Mouse (Mus musculus): ENCODE measurements around the gene 4930447C04Rik. TPM values are rescaled to one million over a fixed set of nuclear protein-coding genes. Genes with fewer than 3 reads are reported as not detected.

The 4930447C04Rik gene
- polyA plus RNA-seq, 1 experiment from 2014 or later = 1.3 TPM

DNA sequence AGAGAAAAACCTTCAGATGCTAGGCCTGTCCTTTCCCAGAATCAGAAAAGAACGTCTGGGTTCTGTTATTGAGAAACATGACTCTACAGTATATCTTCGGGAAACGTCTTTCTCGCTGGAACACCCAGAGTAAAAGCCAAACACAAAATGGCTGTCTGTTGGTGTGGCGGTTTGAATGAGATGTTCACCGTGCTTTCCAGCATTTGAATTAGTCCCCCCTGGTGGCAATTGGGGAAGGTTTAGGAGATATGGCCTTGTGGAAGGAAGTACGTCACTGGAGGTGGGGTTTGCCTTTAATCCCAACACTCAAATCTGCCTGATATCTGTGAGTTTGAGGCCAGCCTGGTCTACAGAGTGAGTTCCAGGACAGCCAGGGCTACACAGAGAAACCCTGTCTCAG lies 27.0 kb upstream of the 4930447C04Rik start:
- ATAC-seq (ENCODE audit: low FRiP score) (no peak), DNase-seq (ENCODE audit: low spot score, missing footprints) (no peak)
- whole genome bisulfite sequencing = 82% methylated on average over 7 of the region's 7 CpGs
- Histone ChIP-seq H3K9ac (ENCODE audit: low read length) (no peak overlapping the region), H3K4me2 (no peak overlapping the region), H3K27me3 (ENCODE audit: control insufficient read depth, insufficient read depth, low read length) (peaks cover 22% of the 10 kb centered on the region), H3K9me3 (ENCODE audit: control insufficient read depth, low read length) (no peaks in the 10 kb centered on the region), H3K36me3 (ENCODE audit: control insufficient read depth, insufficient read depth, low read length) (no peaks in the 10 kb centered on the region), H3K4me1 (ENCODE audit: control insufficient read depth, insufficient read depth, low read length) (no peaks in the 10 kb centered on the region), H3K4me3 (ENCODE audit: low read depth, low read length) (no peak overlapping the region), H3K27ac (ENCODE audit: low read depth, low read length) (no peak overlapping the region)

DNA sequence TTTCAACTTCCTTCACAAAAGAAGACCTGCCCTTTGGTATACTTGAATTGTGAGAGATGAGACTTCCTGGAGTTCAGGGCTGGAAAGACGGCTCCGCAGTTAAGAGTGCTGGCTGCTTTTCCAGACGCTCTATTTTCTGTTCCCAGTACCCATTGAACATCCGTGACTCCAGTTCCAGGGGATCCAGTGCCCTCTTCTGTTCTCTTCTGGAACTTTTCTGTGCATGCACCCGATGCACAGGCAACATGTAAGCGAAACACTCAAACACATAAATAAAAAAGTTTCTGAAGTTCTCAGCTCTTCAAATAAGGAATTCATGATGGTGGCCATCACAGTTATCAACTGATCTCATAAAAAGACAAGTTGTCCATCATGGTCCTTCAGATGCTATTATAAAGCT lies 22.2 kb upstream of the 4930447C04Rik start:
- Histone ChIP-seq H3K27me3 (ENCODE audit: control insufficient read depth, insufficient read depth, low read length) (peaks cover 5% of the 10 kb centered on the region), H3K4me2 (no peak overlapping the region), H3K36me3 (ENCODE audit: control insufficient read depth, insufficient read depth, low read length) (no peaks in the 10 kb centered on the region), H3K9me3 (ENCODE audit: control insufficient read depth, low read length) (no peaks in the 10 kb centered on the region), H3K27ac (ENCODE audit: low read depth, low read length) (no peak overlapping the region), H3K9ac (ENCODE audit: low read length) (no peak overlapping the region), H3K4me3 (ENCODE audit: low read depth, low read length) (no peak overlapping the region), H3K4me1 (ENCODE audit: control insufficient read depth, insufficient read depth, low read length) (no peaks in the 10 kb centered on the region)
- WGBS = 49% methylated on average over 6 of the region's 6 CpGs
- no peak for DNase-seq (ENCODE audit: low spot score, missing footprints)
- no peak for ATAC-seq (ENCODE audit: low FRiP score)

DNA sequence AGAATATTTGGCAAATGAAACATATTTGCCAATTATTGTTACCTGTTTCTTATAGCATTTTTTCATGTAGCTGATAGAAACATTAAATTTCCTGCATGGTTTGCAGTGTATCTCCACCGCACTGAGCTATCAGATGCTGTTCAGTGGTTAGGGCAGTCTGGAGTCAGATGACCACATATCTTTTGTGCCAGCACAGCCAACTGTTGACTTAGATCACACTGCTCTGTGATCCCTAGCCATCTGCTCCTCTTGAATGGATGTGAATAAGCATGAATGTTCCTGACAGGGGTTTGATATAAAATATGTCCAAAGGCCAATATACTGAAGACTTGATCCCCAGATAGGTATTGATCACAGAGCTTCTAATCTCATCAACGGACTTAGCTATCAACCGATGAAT lies 17.9 kb upstream of the 4930447C04Rik start:
- H3K36me3 ChIP-seq (ENCODE audit: control insufficient read depth, insufficient read depth, low read length) = no peaks in the 10 kb centered on the region
- H3K4me1 ChIP-seq (ENCODE audit: control insufficient read depth, insufficient read depth, low read length) = no peaks in the 10 kb centered on the region
- DNase-seq (ENCODE audit: low spot score, missing footprints) (no peak), ATAC-seq (ENCODE audit: low FRiP score) (no peak)
- H3K4me2 ChIP-seq = no peak overlapping the region
- H3K9me3 ChIP-seq (ENCODE audit: control insufficient read depth, low read length) = no peaks in the 10 kb centered on the region
- WGBS = 89% methylated on average over 3 of the region's 3 CpGs
- H3K9ac ChIP-seq (ENCODE audit: low read length) = no peak overlapping the region
- H3K27ac ChIP-seq (ENCODE audit: low read depth, low read length) = no peak overlapping the region
- no peak overlapping the region for H3K4me3 ChIP-seq (ENCODE audit: low read depth, low read length)
- peaks cover 22% of the 10 kb centered on the region; the same call in 1 of the 2 replicates for H3K27me3 ChIP-seq (ENCODE audit: control insufficient read depth, insufficient read depth, low read length)

DNA sequence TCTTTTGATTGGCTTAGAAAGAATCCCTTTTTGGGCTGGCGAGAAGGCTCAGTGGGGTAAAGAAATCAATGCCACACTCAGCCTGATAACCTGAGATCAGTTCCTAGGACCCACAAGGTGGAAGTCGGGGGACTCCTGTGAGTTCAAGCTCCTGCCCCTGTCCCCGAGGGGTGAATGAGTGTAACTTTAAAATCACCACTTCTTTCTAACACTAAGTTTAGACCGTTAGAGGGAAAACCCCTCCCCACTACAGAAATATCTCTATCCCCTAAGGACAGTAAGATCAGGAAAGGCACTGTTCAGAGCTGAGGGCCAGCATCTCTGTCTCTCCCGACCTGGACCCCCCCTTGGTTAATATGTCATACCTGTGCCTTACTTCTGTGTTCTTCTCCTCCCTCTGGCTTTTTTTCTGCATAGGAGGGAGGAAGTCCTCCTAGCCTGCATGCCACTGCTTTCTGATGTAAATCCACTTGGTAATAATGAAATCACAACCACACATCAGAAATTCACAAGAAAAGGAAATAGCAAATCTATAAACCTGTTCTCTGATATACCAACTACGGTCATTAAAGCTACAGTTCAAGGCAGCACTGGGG lies 17.4 kb upstream of the 4930447C04Rik start:
- DNase-seq (ENCODE audit: low spot score, missing footprints) (no peak), ATAC-seq (ENCODE audit: low FRiP score) (no peak)
- H3K9ac ChIP-seq (ENCODE audit: low read length) = no peak overlapping the region
- no peak overlapping the region for H3K4me2 ChIP-seq
- no peaks in the 10 kb centered on the region for H3K4me1 ChIP-seq (ENCODE audit: control insufficient read depth, insufficient read depth, low read length)
- WGBS = 75% methylated on average over 6 of the region's 6 CpGs
- no peaks in the 10 kb centered on the region for H3K9me3 ChIP-seq (ENCODE audit: control insufficient read depth, low read length)
- H3K4me3 ChIP-seq (ENCODE audit: low read depth, low read length) = no peak overlapping the region
- peaks cover 27% of the 10 kb centered on the region; the same call in 1 of the 2 replicates for H3K27me3 ChIP-seq (ENCODE audit: control insufficient read depth, insufficient read depth, low read length)
- no peak overlapping the region for H3K27ac ChIP-seq (ENCODE audit: low read depth, low read length)
- no peaks in the 10 kb centered on the region for H3K36me3 ChIP-seq (ENCODE audit: control insufficient read depth, insufficient read depth, low read length)

DNA sequence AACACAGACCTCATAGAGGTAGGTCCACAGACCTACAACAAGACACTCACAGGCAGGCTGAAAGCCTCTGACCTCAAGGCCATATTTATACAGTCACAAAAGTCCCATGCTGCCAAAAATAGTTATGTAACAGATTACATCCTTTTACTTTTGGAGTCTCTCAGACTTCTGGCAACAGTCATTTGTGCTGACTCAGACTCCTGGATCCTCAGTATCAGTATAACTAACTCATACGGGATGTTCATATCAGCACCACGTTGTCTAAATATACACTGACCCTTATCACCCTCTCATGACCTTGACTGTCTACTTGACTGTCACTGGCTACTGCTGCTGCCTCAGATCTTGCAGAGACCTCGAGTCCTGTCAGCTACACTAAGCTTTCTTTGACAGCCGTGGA lies 14.3 kb upstream of the 4930447C04Rik start:
- ATAC-seq (ENCODE audit: low FRiP score) (no peak), DNase-seq (ENCODE audit: low spot score, missing footprints) (no peak)
- WGBS = 72% methylated on average over 4 of the region's 4 CpGs
- Histone ChIP-seq H3K9ac (ENCODE audit: low read length) (no peak overlapping the region), H3K27me3 (ENCODE audit: control insufficient read depth, insufficient read depth, low read length) (peaks cover 52% of the 10 kb centered on the region), H3K27ac (ENCODE audit: low read depth, low read length) (no peak overlapping the region), H3K4me2 (no peak overlapping the region), H3K36me3 (ENCODE audit: control insufficient read depth, insufficient read depth, low read length) (no peaks in the 10 kb centered on the region), H3K4me3 (ENCODE audit: low read depth, low read length) (no peak overlapping the region), H3K4me1 (ENCODE audit: control insufficient read depth, insufficient read depth, low read length) (no peaks in the 10 kb centered on the region), H3K9me3 (ENCODE audit: control insufficient read depth, low read length) (no peaks in the 10 kb centered on the region)

DNA sequence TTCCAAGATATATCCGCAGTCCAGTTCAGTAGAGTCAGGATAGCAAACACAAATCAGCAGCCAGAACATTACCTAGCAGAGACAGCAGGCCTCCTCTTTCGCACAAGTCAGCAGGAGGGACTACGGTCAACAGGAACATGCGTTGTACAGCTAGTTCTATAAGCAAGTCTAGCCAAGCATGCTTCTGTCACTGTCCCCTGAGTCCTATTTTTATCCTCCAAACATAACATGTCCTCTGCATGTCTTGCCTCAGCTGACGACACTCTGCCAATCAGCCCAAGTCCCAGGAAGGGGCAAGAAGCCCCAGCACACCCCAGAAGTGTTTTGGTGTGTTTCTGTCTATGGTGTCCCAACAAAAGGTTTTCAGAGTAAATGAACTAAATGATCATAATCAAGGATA lies 13.3 kb upstream of the 4930447C04Rik start:
- no peaks in the 10 kb centered on the region for H3K9me3 ChIP-seq (ENCODE audit: control insufficient read depth, low read length)
- WGBS = 85% methylated on average over 5 of the region's 5 CpGs
- no peak overlapping the region for H3K4me3 ChIP-seq (ENCODE audit: low read depth, low read length)
- no peak overlapping the region for H3K9ac ChIP-seq (ENCODE audit: low read length)
- H3K27ac ChIP-seq (ENCODE audit: low read depth, low read length) = no peak overlapping the region
- DNase-seq (ENCODE audit: low spot score, missing footprints) (no peak), ATAC-seq (ENCODE audit: low FRiP score) (no peak)
- H3K27me3 ChIP-seq (ENCODE audit: control insufficient read depth, insufficient read depth, low read length) = peaks cover 62% of the 10 kb centered on the region
- H3K4me2 ChIP-seq = no peak overlapping the region
- no peaks in the 10 kb centered on the region for H3K4me1 ChIP-seq (ENCODE audit: control insufficient read depth, insufficient read depth, low read length)
- H3K36me3 ChIP-seq (ENCODE audit: control insufficient read depth, insufficient read depth, low read length) = no peaks in the 10 kb centered on the region

DNA sequence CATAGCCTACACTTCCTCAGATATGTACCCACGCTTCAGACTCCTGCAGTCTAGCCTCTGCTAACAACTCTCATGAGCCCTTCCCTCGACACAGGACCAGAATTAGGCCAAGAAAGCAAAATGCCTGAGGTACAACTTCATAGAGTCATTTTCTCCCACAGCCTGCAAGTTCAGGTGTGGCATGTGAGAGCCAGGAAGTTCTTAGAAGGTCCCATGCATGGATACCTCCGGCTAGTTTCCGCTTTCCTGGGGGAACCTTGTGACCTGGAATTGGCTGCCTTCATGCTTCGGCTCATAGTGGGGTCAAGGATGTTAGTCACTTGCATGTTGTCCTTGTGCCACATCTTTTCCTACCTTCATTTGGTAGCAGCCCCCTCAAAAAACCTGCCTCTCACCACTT lies 12.5 kb upstream of the 4930447C04Rik start:
- Histone ChIP-seq H3K27ac (ENCODE audit: low read depth, low read length) (no peak overlapping the region), H3K36me3 (ENCODE audit: control insufficient read depth, insufficient read depth, low read length) (no peaks in the 10 kb centered on the region), H3K9ac (ENCODE audit: low read length) (no peak overlapping the region), H3K9me3 (ENCODE audit: control insufficient read depth, low read length) (no peaks in the 10 kb centered on the region), H3K4me2 (no peak overlapping the region), H3K27me3 (ENCODE audit: control insufficient read depth, insufficient read depth, low read length) (peaks cover 67% of the 10 kb centered on the region), H3K4me1 (ENCODE audit: control insufficient read depth, insufficient read depth, low read length) (no peaks in the 10 kb centered on the region), H3K4me3 (ENCODE audit: low read depth, low read length) (no peak overlapping the region)
- ATAC-seq (ENCODE audit: low FRiP score) (no peak), DNase-seq (ENCODE audit: low spot score, missing footprints) (no peak)
- 85% methylated on average over 5 of the region's 5 CpGs for WGBS

DNA sequence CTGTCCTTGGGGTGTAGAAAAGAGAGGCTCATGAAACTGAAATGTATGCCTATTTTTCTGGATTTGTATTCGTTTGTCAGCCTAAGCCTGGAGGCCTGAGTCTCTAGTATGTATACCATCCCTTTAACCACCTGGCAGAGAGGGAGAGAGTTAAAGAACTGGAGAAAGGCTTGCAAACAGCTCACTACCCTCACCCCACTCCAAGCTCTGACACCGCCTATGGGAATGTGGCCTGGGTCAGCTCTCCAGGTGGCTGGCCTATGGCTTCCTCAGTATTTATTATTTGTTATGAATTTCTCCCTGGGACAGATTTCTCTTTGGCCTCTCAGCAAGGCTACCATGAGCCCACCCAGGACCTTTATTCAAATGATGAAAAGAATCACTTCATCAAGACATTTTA lies 6.8 kb upstream of the 4930447C04Rik start:
- H3K4me3 ChIP-seq (ENCODE audit: low read depth, low read length) = no peak overlapping the region
- no peak overlapping the region for H3K4me2 ChIP-seq
- WGBS = 6% methylated on average over 2 of the region's 2 CpGs
- no peak for DNase-seq (ENCODE audit: low spot score, missing footprints)
- no peak for ATAC-seq (ENCODE audit: low FRiP score)
- peaks cover 86% of the 10 kb centered on the region for H3K27me3 ChIP-seq (ENCODE audit: control insufficient read depth, insufficient read depth, low read length)
- H3K36me3 ChIP-seq (ENCODE audit: control insufficient read depth, insufficient read depth, low read length) = no peaks in the 10 kb centered on the region
- H3K4me1 ChIP-seq (ENCODE audit: control insufficient read depth, insufficient read depth, low read length) = peaks cover 12% of the 10 kb centered on the region
- H3K27ac ChIP-seq (ENCODE audit: low read depth, low read length) = no peak overlapping the region
- no peaks in the 10 kb centered on the region for H3K9me3 ChIP-seq (ENCODE audit: control insufficient read depth, low read length)
- H3K9ac ChIP-seq (ENCODE audit: low read length) = no peak overlapping the region

DNA sequence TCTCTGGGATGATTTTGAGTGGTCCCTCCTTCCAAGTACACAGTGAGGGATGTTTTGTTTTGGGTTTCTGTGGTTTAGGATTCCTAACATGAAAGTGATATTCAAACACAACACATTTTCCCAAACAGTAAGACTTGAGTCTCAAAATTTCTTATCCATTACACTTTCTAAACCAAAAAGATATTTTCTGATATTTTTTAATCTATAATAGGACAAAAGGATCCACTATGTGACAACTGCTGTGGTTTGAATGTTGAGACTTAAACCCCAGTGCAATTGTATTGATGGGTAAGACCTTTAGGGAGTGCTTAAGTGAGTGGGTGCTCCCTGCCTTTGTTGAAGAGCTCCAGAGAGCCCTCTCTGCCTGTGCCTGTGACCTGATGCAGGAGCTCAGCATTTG lies 6.2 kb upstream of the 4930447C04Rik start:
- Histone ChIP-seq H3K27me3 (ENCODE audit: control insufficient read depth, insufficient read depth, low read length) (peaks cover 88% of the 10 kb centered on the region), H3K4me3 (ENCODE audit: low read depth, low read length) (no peak overlapping the region), H3K9ac (ENCODE audit: low read length) (no peak overlapping the region), H3K9me3 (ENCODE audit: control insufficient read depth, low read length) (no peaks in the 10 kb centered on the region), H3K4me2 (no peak overlapping the region), H3K27ac (ENCODE audit: low read depth, low read length) (no peak overlapping the region), H3K36me3 (ENCODE audit: control insufficient read depth, insufficient read depth, low read length) (no peaks in the 10 kb centered on the region), H3K4me1 (ENCODE audit: control insufficient read depth, insufficient read depth, low read length) (peaks cover 12% of the 10 kb centered on the region)
- ATAC-seq (ENCODE audit: low FRiP score) (no peak), DNase-seq (ENCODE audit: low spot score, missing footprints) (peak; percentile 91)

DNA sequence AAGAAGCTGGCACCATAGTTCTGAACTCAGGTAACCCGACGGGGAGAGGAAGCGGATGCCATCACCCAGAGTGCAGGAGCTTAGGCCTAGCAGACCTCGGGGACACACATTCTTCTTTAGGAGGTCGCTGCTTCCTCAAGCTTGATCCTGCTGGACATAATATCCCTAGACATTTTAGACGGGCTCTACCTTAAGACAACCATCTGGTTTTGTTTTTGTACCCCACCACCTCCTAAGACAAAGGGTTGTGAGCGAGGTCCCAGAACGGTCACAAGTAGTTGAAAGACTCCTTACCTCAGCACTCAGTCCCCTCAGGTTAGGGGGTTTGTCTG lies 5.5 kb upstream of the 4930447C04Rik start:
- Histone ChIP-seq H3K27ac (ENCODE audit: low read depth, low read length) (no peak overlapping the region), H3K27me3 (ENCODE audit: control insufficient read depth, insufficient read depth, low read length) (peaks cover 89% of the 10 kb centered on the region), H3K4me3 (ENCODE audit: low read depth, low read length) (peak overlapping the region; percentile 33), H3K4me1 (ENCODE audit: control insufficient read depth, insufficient read depth, low read length) (peaks cover 12% of the 10 kb centered on the region), H3K4me2 (peak overlapping the region; percentile 50), H3K9me3 (ENCODE audit: control insufficient read depth, low read length) (no peaks in the 10 kb centered on the region), H3K9ac (ENCODE audit: low read length) (no peak overlapping the region), H3K36me3 (ENCODE audit: control insufficient read depth, insufficient read depth, low read length) (no peaks in the 10 kb centered on the region)
- WGBS = under 1% methylated on average over 8 of the region's 8 CpGs
- DNase-seq (ENCODE audit: low spot score, missing footprints) (peak; percentile 95), ATAC-seq (ENCODE audit: low FRiP score) (no peak; the same call in 1 of the 2 replicates)

All from midbrain, embryonic 11.5 days (tissue).